Mouse (Mus musculus): ENCODE measurements around the gene Mylk4. TPM values are rescaled to one million over a fixed set of nuclear protein-coding genes. Genes with fewer than 3 reads are reported as not detected.

Gene Mylk4
- polyA plus RNA-seq, 1 experiment from 2014 or later, result 2.3 TPM

GRCm38 (mm10) chr13:32693886-32694455 is 89.8 kb downstream of the Mylk4 start:
- WGBS, result 93% methylated on average over 6 of the region's 6 CpGs
- Histone ChIP-seq H3K9me3 (ENCODE audit: control insufficient read depth, low read length) (no peaks in the 10 kb centered on the region), H3K36me3 (ENCODE audit: control insufficient read depth, insufficient read depth, low read length) (no peaks in the 10 kb centered on the region), H3K4me3 (ENCODE audit: low read depth, low read length) (no peak overlapping the region), H3K27me3 (ENCODE audit: control insufficient read depth, insufficient read depth, low read length) (no peaks in the 10 kb centered on the region), H3K4me1 (ENCODE audit: control insufficient read depth, insufficient read depth, low read length) (no peaks in the 10 kb centered on the region), H3K4me2 (ENCODE audit: low read depth) (no peak overlapping the region), H3K9ac (ENCODE audit: low read length) (no peak overlapping the region), H3K27ac (ENCODE audit: low read depth, low read length) (no peak overlapping the region)
- DNase-seq (ENCODE audit: low spot score), result no peak
- ATAC-seq (ENCODE audit: insufficient read depth, low FRiP score, low TSS enrichment), result no peak

- H3K4me2 ChIP-seq (ENCODE audit: low read depth), result no peak overlapping the region
These were observed 91.2 kb downstream of the Mylk4 start for GRCm38 (mm10) chr13:32692563-32692962.

GRCm38 (mm10) chr13:32690279-32690678 is 93.5 kb downstream of the Mylk4 start:
- 90% methylated on average over 3 of the region's 3 CpGs for WGBS
- no peak overlapping the region for H3K9ac ChIP-seq (ENCODE audit: low read length)
- no peaks in the 10 kb centered on the region for H3K4me1 ChIP-seq (ENCODE audit: control insufficient read depth, insufficient read depth, low read length)
- no peak overlapping the region for H3K4me3 ChIP-seq (ENCODE audit: low read depth, low read length)
- no peak overlapping the region for H3K4me2 ChIP-seq (ENCODE audit: low read depth)
- no peak overlapping the region for H3K27ac ChIP-seq (ENCODE audit: low read depth, low read length)
- H3K27me3 ChIP-seq (ENCODE audit: control insufficient read depth, insufficient read depth, low read length), result no peaks in the 10 kb centered on the region
- H3K36me3 ChIP-seq (ENCODE audit: control insufficient read depth, insufficient read depth, low read length), result no peaks in the 10 kb centered on the region
- H3K9me3 ChIP-seq (ENCODE audit: control insufficient read depth, low read length), result no peaks in the 10 kb centered on the region
- ATAC-seq (ENCODE audit: insufficient read depth, low FRiP score, low TSS enrichment), result no peak
- no peak for DNase-seq (ENCODE audit: low spot score)

More at GRCm38 (mm10) chr13:32692563-32692962, 91.2 kb downstream of the Mylk4 start:
- DNase-seq (ENCODE audit: low spot score) (no peak), ATAC-seq (ENCODE audit: insufficient read depth, low FRiP score, low TSS enrichment) (no peak)
- whole genome bisulfite sequencing, result 68% methylated on average over 1 of the region's 1 CpGs
- H3K36me3 ChIP-seq (ENCODE audit: control insufficient read depth, insufficient read depth, low read length), result no peaks in the 10 kb centered on the region
- H3K4me1 ChIP-seq (ENCODE audit: control insufficient read depth, insufficient read depth, low read length), result no peaks in the 10 kb centered on the region
- H3K27ac ChIP-seq (ENCODE audit: low read depth, low read length), result no peak overlapping the region
- H3K4me3 ChIP-seq (ENCODE audit: low read depth, low read length), result no peak overlapping the region
- no peaks in the 10 kb centered on the region for H3K27me3 ChIP-seq (ENCODE audit: control insufficient read depth, insufficient read depth, low read length)
- no peaks in the 10 kb centered on the region for H3K9me3 ChIP-seq (ENCODE audit: control insufficient read depth, low read length)
- no peak overlapping the region for H3K9ac ChIP-seq (ENCODE audit: low read length)

GRCm38 (mm10) chr13:32680868-32681515 is 102.8 kb downstream of the Mylk4 start:
- Histone ChIP-seq H3K4me2 (ENCODE audit: low read depth) (no peak overlapping the region), H3K27ac (ENCODE audit: low read depth, low read length) (no peak overlapping the region), H3K4me1 (ENCODE audit: control insufficient read depth, insufficient read depth, low read length) (no peaks in the 10 kb centered on the region), H3K27me3 (ENCODE audit: control insufficient read depth, insufficient read depth, low read length) (no peaks in the 10 kb centered on the region), H3K4me3 (ENCODE audit: low read depth, low read length) (no peak overlapping the region), H3K36me3 (ENCODE audit: control insufficient read depth, insufficient read depth, low read length) (no peaks in the 10 kb centered on the region), H3K9me3 (ENCODE audit: control insufficient read depth, low read length) (no peaks in the 10 kb centered on the region), H3K9ac (ENCODE audit: low read length) (no peak overlapping the region)
- peak; percentile 61 for DNase-seq (ENCODE audit: low spot score)
- peak; percentile 55; the same call in 1 of the 2 replicates for ATAC-seq (ENCODE audit: insufficient read depth, low FRiP score, low TSS enrichment)
- WGBS, result 43% methylated on average over 12 of the region's 12 CpGs

GRCm38 (mm10) chr13:32680121-32680551 is 103.6 kb downstream of the Mylk4 start:
- Histone ChIP-seq H3K27ac (ENCODE audit: low read depth, low read length) (no peak overlapping the region), H3K36me3 (ENCODE audit: control insufficient read depth, insufficient read depth, low read length) (no peaks in the 10 kb centered on the region), H3K4me1 (ENCODE audit: control insufficient read depth, insufficient read depth, low read length) (no peaks in the 10 kb centered on the region), H3K9ac (ENCODE audit: low read length) (no peak overlapping the region), H3K27me3 (ENCODE audit: control insufficient read depth, insufficient read depth, low read length) (no peaks in the 10 kb centered on the region), H3K9me3 (ENCODE audit: control insufficient read depth, low read length) (no peaks in the 10 kb centered on the region), H3K4me3 (ENCODE audit: low read depth, low read length) (no peak overlapping the region), H3K4me2 (ENCODE audit: low read depth) (no peak overlapping the region)
- no peak for ATAC-seq (ENCODE audit: insufficient read depth, low FRiP score, low TSS enrichment)
- no peak for DNase-seq (ENCODE audit: low spot score)
- WGBS, result 89% methylated on average over 12 of the region's 12 CpGs

GRCm38 (mm10) chr13:32678998-32679397 is 104.8 kb downstream of the Mylk4 start:
- no peak for ATAC-seq (ENCODE audit: insufficient read depth, low FRiP score, low TSS enrichment)
- no peaks in the 10 kb centered on the region for H3K9me3 ChIP-seq (ENCODE audit: control insufficient read depth, low read length)
- H3K36me3 ChIP-seq (ENCODE audit: control insufficient read depth, insufficient read depth, low read length), result no peaks in the 10 kb centered on the region
- WGBS, result 70% methylated on average over 5 of the region's 5 CpGs
- no peak overlapping the region for H3K27ac ChIP-seq (ENCODE audit: low read depth, low read length)
- H3K4me3 ChIP-seq (ENCODE audit: low read depth, low read length), result no peak overlapping the region
- H3K4me1 ChIP-seq (ENCODE audit: control insufficient read depth, insufficient read depth, low read length), result no peaks in the 10 kb centered on the region
- H3K4me2 ChIP-seq (ENCODE audit: low read depth), result no peak overlapping the region
- no peaks in the 10 kb centered on the region for H3K27me3 ChIP-seq (ENCODE audit: control insufficient read depth, insufficient read depth, low read length)
- H3K9ac ChIP-seq (ENCODE audit: low read length), result no peak overlapping the region
- DNase-seq (ENCODE audit: low spot score), result no peak

GRCm38 (mm10) chr13:32670782-32671181 is 113.0 kb downstream of the Mylk4 start:
- no peaks in the 10 kb centered on the region for H3K4me1 ChIP-seq (ENCODE audit: control insufficient read depth, insufficient read depth, low read length)
- no peak overlapping the region for H3K4me2 ChIP-seq (ENCODE audit: low read depth)
- H3K27ac ChIP-seq (ENCODE audit: low read depth, low read length), result no peak overlapping the region
- H3K9ac ChIP-seq (ENCODE audit: low read length), result no peak overlapping the region
- ATAC-seq (ENCODE audit: insufficient read depth, low FRiP score, low TSS enrichment) (no peak), DNase-seq (ENCODE audit: low spot score) (no peak)
- H3K27me3 ChIP-seq (ENCODE audit: control insufficient read depth, insufficient read depth, low read length), result no peaks in the 10 kb centered on the region
- no peaks in the 10 kb centered on the region for H3K9me3 ChIP-seq (ENCODE audit: control insufficient read depth, low read length)
- WGBS, result 68% methylated on average over 7 of the region's 7 CpGs
- H3K4me3 ChIP-seq (ENCODE audit: low read depth, low read length), result no peak overlapping the region
- no peaks in the 10 kb centered on the region for H3K36me3 ChIP-seq (ENCODE audit: control insufficient read depth, insufficient read depth, low read length)

GRCm38 (mm10) chr13:32668296-32668695 is 115.5 kb downstream of the Mylk4 start:
- no peaks in the 10 kb centered on the region for H3K4me1 ChIP-seq (ENCODE audit: control insufficient read depth, insufficient read depth, low read length)
- no peaks in the 10 kb centered on the region for H3K27me3 ChIP-seq (ENCODE audit: control insufficient read depth, insufficient read depth, low read length)
- no peaks in the 10 kb centered on the region for H3K9me3 ChIP-seq (ENCODE audit: control insufficient read depth, low read length)
- no peak for ATAC-seq (ENCODE audit: insufficient read depth, low FRiP score, low TSS enrichment)
- no peak overlapping the region for H3K27ac ChIP-seq (ENCODE audit: low read depth, low read length)
- WGBS, result 82% methylated on average over 3 of the region's 3 CpGs
- no peak overlapping the region for H3K4me3 ChIP-seq (ENCODE audit: low read depth, low read length)
- no peak overlapping the region for H3K9ac ChIP-seq (ENCODE audit: low read length)
- no peak for DNase-seq (ENCODE audit: low spot score)
- no peaks in the 10 kb centered on the region for H3K36me3 ChIP-seq (ENCODE audit: control insufficient read depth, insufficient read depth, low read length)
- H3K4me2 ChIP-seq (ENCODE audit: low read depth), result no peak overlapping the region

GRCm38 (mm10) chr13:32667386-32667785 is 116.4 kb downstream of the Mylk4 start:
- Histone ChIP-seq H3K36me3 (ENCODE audit: control insufficient read depth, insufficient read depth, low read length) (no peaks in the 10 kb centered on the region), H3K9me3 (ENCODE audit: control insufficient read depth, low read length) (no peaks in the 10 kb centered on the region), H3K4me2 (ENCODE audit: low read depth) (no peak overlapping the region), H3K27me3 (ENCODE audit: control insufficient read depth, insufficient read depth, low read length) (no peaks in the 10 kb centered on the region), H3K4me3 (ENCODE audit: low read depth, low read length) (no peak overlapping the region), H3K27ac (ENCODE audit: low read depth, low read length) (no peak overlapping the region), H3K4me1 (ENCODE audit: control insufficient read depth, insufficient read depth, low read length) (no peaks in the 10 kb centered on the region), H3K9ac (ENCODE audit: low read length) (no peak overlapping the region)
- no peak for DNase-seq (ENCODE audit: low spot score)
- 82% methylated on average over 4 of the region's 4 CpGs for WGBS
- ATAC-seq (ENCODE audit: insufficient read depth, low FRiP score, low TSS enrichment), result no peak

Data from neural tube, embryonic 11.5 days (tissue).